Mouse (Mus musculus) midbrain, embryonic 10.5 days (tissue): ENCODE results near the gene Inpp5f. TPM values are rescaled to one million over a fixed set of nuclear protein-coding genes. Genes with fewer than 3 reads are reported as not detected.
A peak's percentile ranks its signal among the peaks of the same experiment; 100 is the strongest.

Experiments
- DNase-seq: peaks from one replicate; pipeline ENCODE4 v3.0.0-alpha.2; 2017; ENCODE audit warnings: low spot score
- H3K27ac ChIP-seq: fragments of 300-500 bp; sonication (generic); replicated peaks from 2 replicates; pipeline ENCODE4 v1.5.1; 2016; ENCODE audit warnings: mild to moderate bottlenecking
- H3K27me3 ChIP-seq: fragments of 300-500 bp; sonication (generic); 2 replicates; pipeline ENCODE4 v1.6.1; 2016; ENCODE audit warnings: low read depth, mild to moderate bottlenecking; ENCODE audit not compliant: poor library complexity, severe bottlenecking
- H3K36me3 ChIP-seq: fragments of 300-500 bp; sonication (generic); 2 replicates; pipeline ENCODE4 v1.6.1; 2016; ENCODE audit warnings: mild to moderate bottlenecking, moderate library complexity
- H3K4me1 ChIP-seq: fragments of 300-500 bp; sonication (generic); 2 replicates; pipeline ENCODE4 v1.6.1; 2016
- H3K4me3 ChIP-seq: fragments of 300-500 bp; sonication (generic); 2 replicates; pipeline ENCODE4 v1.5.1; 2016; ENCODE audit warnings: mild to moderate bottlenecking, moderate library complexity
- H3K9me3 ChIP-seq: fragments of 300-500 bp; sonication (generic); replicated peaks from 2 replicates; pipeline ENCODE4 v1.6.1; 2016; ENCODE audit warnings: mild to moderate bottlenecking
- WGBS: fragments of 180-500 bp; shearing (Covaris S2); methylation state at CpG from one replicate; pipeline ENCODE4 v1.1.7; 2016; 5-methylcytosine and 5-hydroxymethylcytosine counted together
- polyA plus RNA-seq: library from polyadenylated mRNA; unstranded; fragments of >200 nt; fragmentation: Nextera tagmentation; extraction: Ambion mirVana; gene quantifications from 2 replicates; pipeline ENCODE4 v1.2.1, GENCODE M21; 2016

Inpp5f gene
- polyA plus RNA-seq, 1 experiment from 2014 or later: 45.2 TPM

- WGBS: 5% methylated on average over 15 of the region's 15 CpGs
- no peak for DNase-seq
Observed at GRCm38 (mm10) chr7:128739116-128739461, 128.0 kb downstream of the Inpp5f start.

GRCm38 (mm10) chr7:128739462-128740277 is 128.5 kb downstream of the Inpp5f start:
- DNase-seq: peak; percentile 19
- WGBS: under 1% methylated on average over 71 of the region's 80 CpGs
- H3K9me3 ChIP-seq: peaks cover 2% of the 10 kb centered on the region; the same call in 1 of the 2 replicates
- H3K27ac ChIP-seq: peak overlapping the region; percentile 98
- H3K27me3 ChIP-seq: peaks cover 17% of the 10 kb centered on the region
- H3K4me1 ChIP-seq: peaks cover 21% of the 10 kb centered on the region
- peaks cover 36% of the 10 kb centered on the region for H3K36me3 ChIP-seq
- H3K4me3 ChIP-seq: peak overlapping the region; percentile 98

More at GRCm38 (mm10) chr7:128739116-128739461, 128.0 kb downstream of the Inpp5f start:
- peak overlapping the region; percentile 98 for H3K27ac ChIP-seq
- peaks cover 17% of the 10 kb centered on the region for H3K4me1 ChIP-seq
- H3K9me3 ChIP-seq: peaks cover 5% of the 10 kb centered on the region; the same call in 1 of the 2 replicates
- peak overlapping the region; percentile 98 for H3K4me3 ChIP-seq
- peaks cover 17% of the 10 kb centered on the region for H3K27me3 ChIP-seq
- H3K36me3 ChIP-seq: peaks cover 42% of the 10 kb centered on the region

GRCm38 (mm10) chr7:128740334-128740733 is 129.2 kb downstream of the Inpp5f start, which contains the start of gene Mcmbp:
Mcmbp (minus strand) TSS chr7:128740495.
- H3K9me3 ChIP-seq: no peaks in the 10 kb centered on the region
- H3K27me3 ChIP-seq: peaks cover 17% of the 10 kb centered on the region
- peaks cover 25% of the 10 kb centered on the region for H3K4me1 ChIP-seq
- peaks cover 30% of the 10 kb centered on the region for H3K36me3 ChIP-seq
- DNase-seq: peak; percentile 98
- under 1% methylated on average over 35 of the region's 35 CpGs for WGBS
- H3K27ac ChIP-seq: peak within 1 kb of the TSS; percentile 98
- peak within 1 kb of the TSS; percentile 98 for H3K4me3 ChIP-seq

DNA sequence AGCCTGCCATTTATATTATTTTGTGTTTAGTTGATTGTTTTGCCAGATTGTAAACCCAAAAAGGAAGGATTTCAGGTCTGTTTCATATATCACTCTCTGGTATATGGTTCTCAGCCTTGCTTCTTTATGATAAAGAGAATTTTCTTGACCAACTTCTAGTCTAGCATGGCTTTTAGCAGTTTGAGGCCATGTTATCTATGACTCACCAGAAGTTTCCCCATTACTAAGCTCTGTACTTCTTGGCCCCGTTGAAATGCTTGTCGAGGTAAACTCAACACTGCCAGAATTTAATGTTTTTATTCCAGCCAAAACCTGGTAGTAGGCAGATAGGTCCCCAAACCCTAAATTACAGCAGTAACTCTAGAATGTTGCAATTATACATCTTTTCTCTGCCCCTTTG is 132.8 kb downstream of the Inpp5f start:
- no peak overlapping the region for H3K27ac ChIP-seq
- H3K27me3 ChIP-seq: peaks cover 17% of the 10 kb centered on the region
- 60% methylated on average over 2 of the region's 2 CpGs for WGBS
- no peaks in the 10 kb centered on the region for H3K9me3 ChIP-seq
- DNase-seq: no peak
- H3K36me3 ChIP-seq: peaks cover 6% of the 10 kb centered on the region; the same call in 1 of the 2 replicates
- H3K4me1 ChIP-seq: peaks cover 25% of the 10 kb centered on the region
- H3K4me3 ChIP-seq: peak overlapping the region; percentile 99; the same call in 1 of the 2 replicates

DNA sequence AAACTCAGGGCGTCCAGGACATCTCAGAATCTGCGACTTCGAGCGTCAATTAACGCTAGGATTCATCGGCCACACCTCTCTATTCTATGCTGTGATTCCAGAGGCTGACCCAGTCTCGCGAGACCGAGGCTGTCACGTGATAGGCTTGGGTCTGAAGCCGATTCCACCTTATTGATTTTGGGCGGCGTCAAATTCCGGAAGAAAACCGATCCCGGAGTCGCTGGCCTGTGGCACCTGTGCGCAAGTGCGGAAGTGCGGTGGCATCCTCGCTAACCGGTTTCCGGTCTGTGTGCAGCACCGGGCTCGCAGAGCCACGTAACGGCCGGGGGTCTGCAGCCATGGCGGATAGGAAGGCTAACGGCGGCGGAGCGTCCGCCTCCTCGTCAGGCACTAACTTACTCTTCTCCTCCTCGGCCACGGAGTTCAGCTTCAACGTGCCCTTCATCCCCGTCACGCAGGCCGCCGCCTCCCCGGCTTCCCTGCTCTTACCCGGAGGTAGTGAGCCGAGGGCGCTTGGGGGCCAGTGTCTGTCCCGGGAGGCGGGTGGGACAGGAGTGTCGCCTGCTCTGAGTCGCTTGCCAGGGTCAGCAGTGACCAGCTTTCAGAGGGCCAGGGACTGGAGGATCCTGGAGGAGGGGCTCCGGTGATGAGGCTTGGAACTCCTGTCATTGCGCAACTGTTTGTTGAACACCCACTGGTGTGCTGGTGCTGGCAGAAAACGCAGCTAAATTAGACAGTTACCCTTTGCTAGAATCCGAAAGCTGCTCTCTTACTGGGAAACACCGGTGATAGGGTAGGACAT is 133.8 kb downstream of the Inpp5f start, which contains the start of gene Sec23ip:
TSS of gene Sec23ip (plus strand) at position 260 of the 802 bp plus-strand sequence.
- peak; percentile 99 for DNase-seq
- H3K4me1 ChIP-seq: peaks cover 21% of the 10 kb centered on the region
- under 1% methylated on average over 55 of the region's 55 CpGs for WGBS
- H3K36me3 ChIP-seq: peaks cover 10% of the 10 kb centered on the region
- peaks cover 17% of the 10 kb centered on the region for H3K27me3 ChIP-seq
- peak within 1 kb of the TSS; percentile 93 for H3K27ac ChIP-seq
- peak within 1 kb of the TSS; percentile 99 for H3K4me3 ChIP-seq
- H3K9me3 ChIP-seq: no peaks in the 10 kb centered on the region

Other genes starting within 250 kb of the Inpp5f start
- 6.0 and 6.4 TPM in 2 replicates for gene Rgs10, start 192.6 kb upstream of the Inpp5f start, polyA plus RNA-seq
- 28.0 and 29.3 TPM in 2 replicates for gene Tial1, start 149.6 kb upstream of the Inpp5f start, polyA plus RNA-seq
- 6.4 and 7.2 TPM in 2 replicates for gene Bag3, start 87.7 kb upstream of the Inpp5f start, polyA plus RNA-seq
- 79.8 and 81.0 TPM in 2 replicates for gene Mcmbp, start 129.2 kb downstream of the Inpp5f start, polyA plus RNA-seq
- gene Sec23ip, start 133.6 kb downstream of the Inpp5f start, polyA plus RNA-seq: 40.7 and 45.3 TPM in 2 replicates